Mouse (Mus musculus) heart, embryonic 14.5 days (tissue): ENCODE data around the gene Sept11. TPM values are rescaled to one million over a fixed set of nuclear protein-coding genes. Genes with fewer than 3 reads are reported as not detected.

ENCODE experiments used
- ATAC-seq: fragments of 200-750 bp; cut with Nextera tagmentation; 2 replicates; pipeline ENCODE4 v1.8.0; 2017; ENCODE audit warnings: low read depth, moderate TSS enrichment; ENCODE audit not compliant: insufficient number of reproducible peaks, insufficient read depth, low FRiP score
- H3K27ac ChIP-seq, 2 experiments: fragments of 200-500 bp in 1 of 2; fragments of 300-500 bp in 1 of 2; sonication (generic) in 1 of 2; replicated peaks in 1 of 2; 2 replicates each; pipeline ENCODE4 v1.5.1; 2012 to 2014; ENCODE audit warnings: low read depth in 2 of 2, low read length in 2 of 2, control low read depth in 1 of 2, mild to moderate bottlenecking in 1 of 2, mixed read lengths in 1 of 2; ENCODE audit not compliant: control insufficient read depth in 1 of 2, insufficient read depth in 1 of 2
- H3K27me3 ChIP-seq: fragments of 300-500 bp; sonication (generic); 2 replicates; pipeline ENCODE4 v1.6.1; 2014; ENCODE audit warnings: mild to moderate bottlenecking, low read length, control low read depth; ENCODE audit not compliant: control insufficient read depth, insufficient read depth
- H3K36me3 ChIP-seq: fragments of 300-500 bp; sonication (generic); 2 replicates; pipeline ENCODE4 v1.6.1; 2014; ENCODE audit warnings: mild to moderate bottlenecking, control low read depth, low read length, mixed read lengths; ENCODE audit not compliant: control insufficient read depth, insufficient read depth
- H3K4me1 ChIP-seq, 2 experiments: fragments of 200-500 bp in 1 of 2; fragments of 300-500 bp in 1 of 2; sonication (generic) in 1 of 2; 2 replicates each; pipeline ENCODE4 v1.6.1; 2012 to 2014; ENCODE audit warnings: low read length in 2 of 2, control low read depth in 1 of 2, mixed read lengths in 1 of 2; ENCODE audit not compliant: control insufficient read depth in 2 of 2, insufficient read depth in 2 of 2
- H3K4me2 ChIP-seq: fragments of 300-500 bp; sonication (generic); 2 replicates; pipeline ENCODE4 v1.6.1; 2014; ENCODE audit warnings: mild to moderate bottlenecking, low read length
- H3K4me3 ChIP-seq, 2 experiments: fragments of 200-500 bp in 1 of 2; fragments of 300-500 bp in 1 of 2; sonication (generic) in 1 of 2; 2 replicates each; pipeline ENCODE4 v1.5.1; 2012 to 2014; ENCODE audit warnings: low read length in 2 of 2, mild to moderate bottlenecking in 2 of 2, control low read depth in 1 of 2, low read depth in 1 of 2, moderate library complexity in 1 of 2; ENCODE audit not compliant: control insufficient read depth in 1 of 2, insufficient read depth in 1 of 2
- H3K9ac ChIP-seq: fragments of 300-500 bp; sonication (generic); 2 replicates; pipeline ENCODE4 v1.6.1; 2014; ENCODE audit warnings: mild to moderate bottlenecking, low read length
- H3K9me3 ChIP-seq: fragments of 300-500 bp; sonication (generic); 2 replicates; pipeline ENCODE4 v1.6.1; 2016; ENCODE audit warnings: low read length, control low read depth; ENCODE audit not compliant: control insufficient read depth
- WGBS: fragments of 180-500 bp; shearing (Covaris S2); extraction: QIAGEN DNeasy Blood & Tissue Kit; methylation state at CpG from one replicate; pipeline ENCODE4 v1.1.7; 2014; 5-methylcytosine and 5-hydroxymethylcytosine counted together
- polyA plus RNA-seq: library from polyadenylated mRNA; unstranded; fragments of >200 nt; fragmentation: Nextera tagmentation; extraction: Ambion mirVana; gene quantifications from 2 replicates; pipeline ENCODE4 v1.2.1, GENCODE M21; 2014

Sept11 gene
- polyA plus RNA-seq, 1 experiment from 2014 or later: 83.8 TPM

- no peak overlapping the region for H3K4me2 ChIP-seq
- no peaks in the 10 kb centered on the region for H3K9me3 ChIP-seq
- ATAC-seq: no peak
- H3K4me1 ChIP-seq: peaks cover 0 to 9% of the 10 kb centered on the region in 2 experiments; a peak in 2 of 4 replicates
- WGBS: 34% methylated on average over 4 of the region's 4 CpGs
- no peak overlapping the region for H3K9ac ChIP-seq
- H3K36me3 ChIP-seq: no peaks in the 10 kb centered on the region
- H3K27me3 ChIP-seq: no peaks in the 10 kb centered on the region
- no peak overlapping the region for H3K4me3 ChIP-seq
- H3K27ac ChIP-seq: no peak overlapping the region
Measured at GRCm38 (mm10) chr5:93085015-93085598, 8.1 kb upstream of the Sept11 start.

- 83% methylated on average over 4 of the region's 4 CpGs for WGBS
- Histone ChIP-seq H3K4me3 (no peak overlapping the region), H3K4me1 (peaks cover 0 to 10% of the 10 kb centered on the region in 2 experiments; a peak in 2 of 4 replicates), H3K9me3 (no peaks in the 10 kb centered on the region), H3K9ac (no peak overlapping the region), H3K4me2 (no peak overlapping the region), H3K27me3 (no peaks in the 10 kb centered on the region), H3K36me3 (no peaks in the 10 kb centered on the region), H3K27ac (no peak overlapping the region)
- ATAC-seq: no peak
Measured at GRCm38 (mm10) chr5:93085900-93086299, 7.3 kb upstream of the Sept11 start.

GRCm38 (mm10) chr5:93091266-93091665, 2.0 kb upstream of the Sept11 start:
- ATAC-seq: no peak
- Histone ChIP-seq H3K4me2 (peak overlapping the region; percentile 82), H3K36me3 (no peaks in the 10 kb centered on the region), H3K27ac (no peak overlapping the region), H3K27me3 (no peaks in the 10 kb centered on the region), H3K4me1 (peaks cover 9 to 31% of the 10 kb centered on the region in 2 experiments), H3K9me3 (no peaks in the 10 kb centered on the region), H3K9ac (no peak overlapping the region; the same call in 1 of the 2 replicates), H3K4me3 (peak overlapping the region in 1 of 2 experiments; percentile 65; a peak in 1 of 4 replicates)
- 41% methylated on average over 3 of the region's 3 CpGs for WGBS

- peak overlapping the region; percentile 65 to 79 for H3K4me3 ChIP-seq
- H3K4me2 ChIP-seq: peak overlapping the region; percentile 82
- H3K9ac ChIP-seq: peak overlapping the region; percentile 82
- H3K27ac ChIP-seq: peak overlapping the region; percentile 11 to 80; a peak in 2 of 4 replicates
- H3K9me3 ChIP-seq: no peaks in the 10 kb centered on the region
- H3K27me3 ChIP-seq: no peaks in the 10 kb centered on the region
- WGBS: 3% methylated on average over 28 of the region's 28 CpGs
- peaks cover 10 to 39% of the 10 kb centered on the region in 2 experiments for H3K4me1 ChIP-seq
- peak; percentile 15; the same call in 1 of the 2 replicates for ATAC-seq
- H3K36me3 ChIP-seq: no peaks in the 10 kb centered on the region
Measured at GRCm38 (mm10) chr5:93092147-93092781, 973 bp upstream of the Sept11 start.

GRCm38 (mm10) chr5:93093638-93094527, 646 bp downstream of the Sept11 start:
- under 1% methylated on average over 50 of the region's 50 CpGs for WGBS
- Histone ChIP-seq H3K36me3 (no peaks in the 10 kb centered on the region), H3K27me3 (no peaks in the 10 kb centered on the region), H3K4me2 (peak overlapping the region; percentile 82), H3K4me1 (peaks cover 21 to 55% of the 10 kb centered on the region in 2 experiments), H3K27ac (peak overlapping the region; percentile 77 to 80), H3K4me3 (peak overlapping the region; percentile 65 to 79), H3K9ac (peak overlapping the region; percentile 82), H3K9me3 (no peaks in the 10 kb centered on the region)
- peak; percentile 13 for ATAC-seq

GRCm38 (mm10) chr5:93095301-93095700, 2.1 kb downstream of the Sept11 start:
- H3K9me3 ChIP-seq: no peaks in the 10 kb centered on the region
- no peak overlapping the region for H3K27ac ChIP-seq
- H3K4me2 ChIP-seq: peak overlapping the region; percentile 82
- H3K4me1 ChIP-seq: peaks cover 22 to 64% of the 10 kb centered on the region in 2 experiments
- H3K36me3 ChIP-seq: no peaks in the 10 kb centered on the region
- WGBS: 67% methylated on average over 7 of the region's 7 CpGs
- ATAC-seq: no peak
- peak overlapping the region in 1 of 2 experiments; percentile 65; a peak in 3 of 4 replicates for H3K4me3 ChIP-seq
- H3K9ac ChIP-seq: peak overlapping the region; percentile 82; the same call in 1 of the 2 replicates
- no peaks in the 10 kb centered on the region for H3K27me3 ChIP-seq

GRCm38 (mm10) chr5:93097204-93097906, 4.1 kb downstream of the Sept11 start:
- H3K9ac ChIP-seq: no peak overlapping the region
- H3K4me2 ChIP-seq: no peak overlapping the region
- no peak overlapping the region for H3K27ac ChIP-seq
- H3K36me3 ChIP-seq: no peaks in the 10 kb centered on the region
- peaks cover 19 to 65% of the 10 kb centered on the region in 2 experiments for H3K4me1 ChIP-seq
- H3K9me3 ChIP-seq: no peaks in the 10 kb centered on the region
- 75% methylated on average over 13 of the region's 13 CpGs for WGBS
- no peak overlapping the region for H3K4me3 ChIP-seq
- no peaks in the 10 kb centered on the region for H3K27me3 ChIP-seq
- ATAC-seq: no peak
